Mouse (Mus musculus): Measurements from ENCODE around the gene Prmt6.

Gene Prmt6

GRCm38 (mm10) chr3:110250839-110251700, at the start of gene Prmt6:
Prmt6 (minus strand) TSS chr3:110250998.
- DNase-seq (ENCODE audit: low spot score) = peak; percentile 80

GRCm38 (mm10) chr3:110290485-110291045, 39.8 kb upstream of the Prmt6 start:
- no peak for DNase-seq (ENCODE audit: low spot score)

DNA sequence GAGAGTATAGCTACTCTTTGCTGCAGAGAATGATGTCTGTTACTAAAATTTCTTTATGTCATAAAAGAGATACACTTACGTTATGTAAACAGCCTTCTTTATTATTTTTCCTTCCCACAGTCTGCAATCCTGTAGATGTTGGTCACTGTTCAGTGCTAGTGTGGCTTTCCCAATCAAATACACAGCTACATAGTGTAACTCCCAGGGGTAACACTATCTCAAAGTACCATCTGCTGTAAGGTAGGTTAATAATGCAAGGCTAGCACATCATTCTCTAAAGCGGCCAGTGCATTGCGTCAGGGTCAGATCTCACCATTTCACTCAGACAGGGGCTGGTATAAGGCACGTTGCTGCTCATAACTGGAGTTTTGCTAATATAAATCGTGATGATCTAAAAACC, 31.9 kb upstream of the Prmt6 start:
- DNase-seq (ENCODE audit: low spot score) = no peak

DNA sequence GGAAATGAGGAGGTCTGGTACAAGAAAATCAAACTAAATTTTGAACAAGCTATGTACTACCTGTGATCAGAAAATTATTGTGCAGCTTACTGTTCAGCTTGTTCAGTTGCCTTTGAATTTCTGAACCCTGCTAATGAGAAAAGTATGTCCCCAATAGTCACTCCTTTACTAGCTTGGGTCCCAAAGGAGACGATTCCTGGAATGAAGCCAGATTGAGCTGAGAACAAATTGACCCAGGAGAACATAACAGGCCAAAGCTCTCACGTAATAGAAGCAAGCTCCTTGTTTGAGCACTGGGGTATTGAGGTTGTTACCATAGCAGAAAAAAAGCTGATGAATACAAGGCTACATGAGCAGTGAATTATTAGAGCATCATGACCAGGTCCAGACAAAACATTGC, 17.0 kb upstream of the Prmt6 start:
- DNase-seq (ENCODE audit: low spot score) = no peak

DNA sequence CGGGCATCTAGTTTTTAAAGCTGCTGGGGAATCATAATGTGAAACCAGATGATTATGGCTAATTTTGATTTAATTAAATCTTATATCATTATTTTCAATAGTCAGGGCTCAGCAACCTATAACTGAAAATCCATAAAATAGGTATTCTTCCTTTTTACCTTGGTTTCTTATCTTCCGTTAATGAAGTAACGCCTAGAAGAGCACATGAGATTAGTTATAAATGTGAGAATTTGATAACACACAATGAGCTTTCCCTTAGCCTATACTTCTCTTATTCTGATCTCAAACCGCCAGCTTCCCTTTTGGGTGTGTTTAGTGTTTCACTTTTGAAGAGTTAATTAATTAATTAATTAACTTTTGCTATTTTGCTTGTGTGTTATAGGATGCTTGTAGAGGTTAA, 2.3 kb upstream of the Prmt6 start:
- DNase-seq (ENCODE audit: low spot score) = no peak

DNA sequence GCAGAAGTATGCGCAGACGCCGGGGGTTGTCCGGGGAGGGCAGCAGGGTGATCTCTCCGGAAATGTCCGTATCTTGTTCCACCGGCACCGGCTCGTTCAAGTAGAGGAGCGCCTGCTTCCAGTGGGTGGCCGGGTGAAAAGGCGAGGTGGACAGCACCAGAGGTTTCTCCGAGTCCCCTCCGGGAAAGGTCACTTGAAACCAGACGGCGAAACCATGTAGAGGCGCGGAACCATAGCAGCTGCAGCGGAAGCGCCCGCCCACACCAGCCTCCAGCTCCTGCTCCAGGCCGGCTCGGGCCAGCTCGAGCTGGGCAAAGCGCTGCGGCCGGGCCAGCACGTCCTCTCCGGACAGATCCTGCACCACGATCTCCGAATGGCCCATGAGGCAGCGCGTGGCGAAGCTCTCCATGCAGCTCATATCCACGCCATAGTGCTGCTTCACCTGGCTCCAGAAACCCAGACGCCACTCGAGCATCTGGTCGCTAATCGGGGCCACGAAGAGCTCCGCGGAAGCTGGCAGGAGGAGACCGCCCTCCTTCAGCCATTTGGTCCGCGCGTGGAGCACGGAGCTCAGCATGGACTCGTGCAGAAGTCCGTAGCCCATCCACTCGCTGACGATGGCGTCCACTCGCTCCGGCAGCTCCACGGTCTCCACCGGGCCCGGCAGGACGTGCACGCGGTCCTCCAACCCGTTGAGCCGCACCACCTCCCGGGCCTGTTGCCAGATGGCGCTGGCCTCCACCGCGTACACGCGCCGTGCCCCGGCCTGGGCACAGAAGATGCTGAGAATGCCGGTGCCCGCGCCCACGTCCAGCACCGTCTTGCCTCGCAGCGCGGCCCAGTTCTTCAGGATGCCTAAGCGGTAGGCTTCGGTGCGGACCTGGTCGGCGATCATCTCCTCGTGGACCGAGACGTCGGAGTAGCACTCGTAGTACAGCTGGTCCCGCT, 633 bp downstream of the Prmt6 start:
- DNase-seq (ENCODE audit: low spot score) = peak; percentile 53

DNA sequence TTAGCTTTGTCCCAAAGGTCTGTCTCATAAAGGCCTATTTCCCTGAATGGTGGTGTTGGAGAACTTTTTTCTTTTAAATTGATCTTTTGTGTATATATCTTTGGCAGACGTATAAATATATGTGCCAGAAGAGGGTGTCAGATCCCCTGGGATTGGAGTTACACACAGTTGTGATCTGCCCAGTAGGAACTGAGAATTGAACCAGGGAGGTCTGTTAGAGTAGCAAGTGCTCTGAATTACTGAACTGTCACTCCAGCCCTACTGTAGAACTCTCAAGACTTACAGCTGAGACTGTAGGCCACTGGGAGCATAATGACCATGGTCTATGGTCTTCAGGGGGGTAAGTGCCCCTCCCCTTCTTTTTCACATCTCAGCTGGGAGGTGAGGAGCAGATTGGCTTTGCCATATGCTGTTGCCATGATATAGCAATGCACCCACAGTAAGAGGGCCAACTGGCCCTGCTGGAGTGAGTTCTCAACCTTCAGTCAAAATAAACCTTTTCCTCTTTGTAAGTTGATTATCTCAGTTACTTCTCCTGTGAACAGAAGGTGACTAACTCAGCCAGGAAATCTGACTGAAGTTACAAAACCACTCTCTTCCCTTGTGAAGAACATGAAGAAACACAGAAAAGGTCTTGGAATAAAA, 13.9 kb downstream of the Prmt6 start:
- DNase-seq (ENCODE audit: low spot score) = no peak

Measured in left cerebral cortex, adult 11 months (tissue).